Mouse (Mus musculus): ENCODE results near the gene Nek6. TPM values are rescaled to one million over a fixed set of nuclear protein-coding genes. Genes with fewer than 3 reads are reported as not detected.

The Nek6 gene
- polyA plus RNA-seq, 1 experiment from 2014 or later = 72.9 TPM

GRCm38 (mm10) chr2:38529582-38530152, 18.2 kb downstream of the Nek6 start:
- Histone ChIP-seq H3K4me2 (replicated peaks) (no peak overlapping the region), H3K4me3 (replicated peaks) (no peak overlapping the region), H3K27me3 (no peaks in the 10 kb centered on the region), H3K36me3 (no peaks in the 10 kb centered on the region), H3K27ac (no peak overlapping the region), H3K9me3 (no peaks in the 10 kb centered on the region), H3K4me1 (replicated peaks) (peaks cover 42% of the 10 kb centered on the region), H3K9ac (replicated peaks) (no peak overlapping the region)
- 0 out of 2 replicates have a peak, but pooled peaks have one; percentile 7 for ATAC-seq
- 62% methylated on average over 14 of the region's 14 CpGs for WGBS

DNA sequence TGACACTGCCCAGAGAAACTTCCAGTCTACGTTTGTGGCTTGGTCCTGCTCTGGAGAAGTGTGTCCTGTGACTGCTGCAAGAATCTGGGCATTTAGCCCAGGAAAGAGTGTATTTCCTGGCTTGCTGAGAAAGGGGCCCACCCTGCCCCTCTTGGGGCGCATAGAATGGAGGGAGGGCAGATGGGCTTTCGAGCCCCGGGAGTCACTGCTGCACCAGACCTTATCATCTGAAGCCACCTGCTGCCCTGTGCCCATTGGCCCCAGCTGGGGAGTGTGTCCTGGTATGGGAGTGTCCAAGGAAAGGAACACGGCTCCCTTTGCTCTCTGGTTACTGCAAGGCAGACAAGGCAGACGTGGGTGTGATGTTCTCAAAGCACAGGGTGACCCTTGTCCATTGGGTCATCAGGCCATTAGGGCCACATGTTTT, 19.5 kb downstream of the Nek6 start:
- Histone ChIP-seq H3K27ac (no peak overlapping the region), H3K4me3 (replicated peaks) (no peak overlapping the region), H3K9ac (replicated peaks) (no peak overlapping the region), H3K4me2 (replicated peaks) (no peak overlapping the region), H3K27me3 (no peaks in the 10 kb centered on the region), H3K4me1 (replicated peaks) (peaks cover 55% of the 10 kb centered on the region), H3K36me3 (no peaks in the 10 kb centered on the region), H3K9me3 (no peaks in the 10 kb centered on the region)
- WGBS = 58% methylated on average over 6 of the region's 6 CpGs
- no peak for ATAC-seq

- no peak for ATAC-seq
- Histone ChIP-seq H3K9ac (replicated peaks) (0 out of 2 replicates have a peak overlapping the region, but pooled peaks have one; percentile 10), H3K27ac (no peak overlapping the region), H3K9me3 (no peaks in the 10 kb centered on the region), H3K4me3 (replicated peaks) (no peak overlapping the region), H3K4me1 (replicated peaks) (peaks cover 74% of the 10 kb centered on the region), H3K36me3 (no peaks in the 10 kb centered on the region), H3K4me2 (replicated peaks) (no peak overlapping the region), H3K27me3 (no peaks in the 10 kb centered on the region)
- WGBS = 78% methylated on average over 6 of the region's 6 CpGs
Measured at GRCm38 (mm10) chr2:38533322-38533721, 21.9 kb downstream of the Nek6 start.

- no peak for ATAC-seq
- 66% methylated on average over 6 of the region's 6 CpGs for WGBS
- Histone ChIP-seq H3K27ac (no peak overlapping the region), H3K4me1 (replicated peaks) (peaks cover 76% of the 10 kb centered on the region), H3K36me3 (no peaks in the 10 kb centered on the region), H3K4me3 (replicated peaks) (no peak overlapping the region), H3K9ac (replicated peaks) (0 out of 2 replicates have a peak overlapping the region, but pooled peaks have one; percentile 10), H3K4me2 (replicated peaks) (no peak overlapping the region), H3K9me3 (no peaks in the 10 kb centered on the region), H3K27me3 (no peaks in the 10 kb centered on the region)
Measured at GRCm38 (mm10) chr2:38533767-38534166, 22.3 kb downstream of the Nek6 start.

DNA sequence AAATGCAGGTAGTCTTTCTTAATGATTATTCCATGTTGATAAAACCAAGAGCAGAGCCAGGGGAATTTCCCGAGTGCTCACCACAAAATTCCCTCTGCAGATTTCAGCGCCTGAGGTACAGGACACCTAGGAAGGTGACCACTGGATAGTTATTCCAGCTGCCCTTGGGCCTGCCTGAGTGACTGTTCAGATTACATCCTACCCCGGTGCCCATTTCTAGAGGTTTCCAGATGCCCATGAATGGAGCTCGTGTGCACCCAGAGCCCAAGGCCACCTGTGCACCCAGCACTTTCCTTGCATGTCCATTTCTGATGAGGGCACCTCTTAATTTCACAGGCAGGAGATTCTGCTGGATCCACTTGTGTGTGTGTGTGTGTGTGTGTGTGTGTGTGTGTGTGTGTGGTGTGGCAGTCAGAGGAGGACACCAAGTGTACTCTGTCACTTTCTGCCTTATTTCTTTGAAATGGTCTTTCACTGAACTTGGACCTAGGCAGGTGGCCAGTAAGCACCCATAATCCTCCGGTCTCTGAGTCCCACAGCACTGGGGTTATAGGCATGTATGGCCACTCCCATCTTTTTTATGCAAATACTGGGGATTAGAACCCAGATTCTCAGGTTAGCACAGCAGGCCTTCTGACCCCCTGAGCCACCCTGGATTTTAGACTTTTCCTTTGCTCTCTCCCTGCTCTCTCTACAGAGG, 22.9 kb downstream of the Nek6 start:
- Histone ChIP-seq H3K27me3 (no peaks in the 10 kb centered on the region), H3K4me3 (replicated peaks) (no peak overlapping the region), H3K4me1 (replicated peaks) (peaks cover 79% of the 10 kb centered on the region), H3K9ac (replicated peaks) (no peak overlapping the region), H3K4me2 (replicated peaks) (no peak overlapping the region), H3K9me3 (no peaks in the 10 kb centered on the region), H3K27ac (no peak overlapping the region), H3K36me3 (no peaks in the 10 kb centered on the region)
- ATAC-seq = no peak
- 83% methylated on average over 5 of the region's 5 CpGs for WGBS

- Histone ChIP-seq H3K27ac (no peak overlapping the region), H3K4me2 (replicated peaks) (no peak overlapping the region), H3K9ac (replicated peaks) (no peak overlapping the region), H3K4me3 (replicated peaks) (no peak overlapping the region), H3K27me3 (no peaks in the 10 kb centered on the region), H3K4me1 (replicated peaks) (peaks cover 79% of the 10 kb centered on the region), H3K9me3 (no peaks in the 10 kb centered on the region), H3K36me3 (no peaks in the 10 kb centered on the region)
- WGBS = 45% methylated on average over 8 of the region's 8 CpGs
- ATAC-seq = no peak
Measured at GRCm38 (mm10) chr2:38535051-38535450, 23.6 kb downstream of the Nek6 start.

- 64% methylated on average over 14 of the region's 14 CpGs for WGBS
- ATAC-seq = no peak
- Histone ChIP-seq H3K27me3 (no peaks in the 10 kb centered on the region), H3K9me3 (no peaks in the 10 kb centered on the region), H3K36me3 (no peaks in the 10 kb centered on the region), H3K4me3 (replicated peaks) (no peak overlapping the region), H3K9ac (replicated peaks) (no peak overlapping the region), H3K4me2 (replicated peaks) (no peak overlapping the region), H3K27ac (no peak overlapping the region), H3K4me1 (replicated peaks) (peaks cover 78% of the 10 kb centered on the region)
Measured at GRCm38 (mm10) chr2:38535521-38536220, 24.2 kb downstream of the Nek6 start.

DNA sequence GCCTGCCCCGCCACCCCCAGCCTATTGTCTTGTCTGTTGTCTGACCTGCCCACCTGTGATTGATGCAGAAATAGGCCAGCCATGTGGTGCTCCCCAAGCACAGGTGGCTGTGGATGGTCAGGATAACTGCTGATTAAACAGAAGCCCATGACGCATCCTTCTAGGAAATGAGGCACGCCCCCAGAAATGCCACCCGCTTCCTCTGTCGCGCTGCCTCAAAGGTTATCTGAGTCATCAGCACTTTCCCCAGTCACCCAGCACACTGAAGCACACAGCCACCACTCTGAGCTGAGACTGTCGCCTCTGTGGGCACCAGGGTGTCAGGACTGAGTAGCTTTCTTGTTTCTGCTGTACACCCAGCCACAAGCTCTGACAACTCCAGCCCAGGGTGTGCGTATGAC, 24.9 kb downstream of the Nek6 start:
- Histone ChIP-seq H3K4me2 (replicated peaks) (no peak overlapping the region), H3K9me3 (no peaks in the 10 kb centered on the region), H3K9ac (replicated peaks) (no peak overlapping the region), H3K4me1 (replicated peaks) (peaks cover 78% of the 10 kb centered on the region), H3K27ac (no peak overlapping the region), H3K4me3 (replicated peaks) (no peak overlapping the region), H3K27me3 (no peaks in the 10 kb centered on the region), H3K36me3 (no peaks in the 10 kb centered on the region)
- 82% methylated on average over 8 of the region's 8 CpGs for WGBS
- no peak for ATAC-seq

DNA sequence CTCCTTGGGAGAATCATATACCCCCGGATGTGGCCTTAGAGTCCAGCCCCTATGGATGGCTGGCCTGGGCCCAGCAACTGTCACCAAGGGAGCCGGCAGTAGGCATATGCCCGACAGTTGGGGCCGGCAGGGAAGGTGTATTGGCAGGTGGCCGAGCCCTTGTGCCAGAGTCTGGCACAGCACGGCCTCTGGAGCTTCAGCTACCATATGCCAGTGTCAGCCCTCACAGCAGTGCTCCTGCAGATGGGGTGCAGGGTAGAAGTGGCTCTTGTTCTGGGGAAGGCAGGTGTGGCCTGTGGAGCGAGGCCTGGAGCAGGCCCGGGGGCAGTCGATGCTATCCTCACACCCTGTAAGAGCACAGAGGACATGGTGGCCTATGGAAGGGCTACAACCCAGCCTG, 28.2 kb downstream of the Nek6 start:
- H3K4me3 ChIP-seq (replicated peaks) = no peak overlapping the region
- H3K36me3 ChIP-seq = no peaks in the 10 kb centered on the region
- ATAC-seq = peak; percentile 57
- no peaks in the 10 kb centered on the region for H3K27me3 ChIP-seq
- 76% methylated on average over 9 of the region's 9 CpGs for WGBS
- no peak overlapping the region for H3K9ac ChIP-seq (replicated peaks)
- no peak overlapping the region for H3K27ac ChIP-seq
- H3K4me2 ChIP-seq (replicated peaks) = no peak overlapping the region
- H3K9me3 ChIP-seq = no peaks in the 10 kb centered on the region
- peaks cover 60% of the 10 kb centered on the region for H3K4me1 ChIP-seq (replicated peaks)

DNA sequence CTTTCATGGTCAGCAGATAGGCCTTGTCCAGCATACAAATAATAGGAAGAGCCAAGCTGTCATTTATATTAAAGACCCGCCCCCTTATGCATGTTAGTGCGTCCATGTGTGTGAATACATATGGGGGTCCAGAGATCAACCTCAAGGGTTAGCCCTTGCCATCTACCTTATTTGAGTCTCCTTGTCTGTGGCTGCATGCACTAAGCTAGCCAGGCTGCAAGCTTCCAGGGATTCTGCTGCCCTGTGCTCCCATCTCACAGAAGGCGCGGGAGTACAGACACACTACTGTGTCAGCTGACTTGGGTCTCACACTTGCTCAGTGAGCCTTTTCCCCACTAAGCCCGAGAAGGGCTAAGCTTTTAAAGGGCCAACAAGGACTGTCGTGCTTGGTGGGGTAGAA, 29.2 kb downstream of the Nek6 start:
- no peak for ATAC-seq
- Histone ChIP-seq H3K4me2 (replicated peaks) (no peak overlapping the region), H3K36me3 (no peaks in the 10 kb centered on the region), H3K4me1 (replicated peaks) (peaks cover 50% of the 10 kb centered on the region), H3K9me3 (no peaks in the 10 kb centered on the region), H3K27ac (no peak overlapping the region), H3K27me3 (no peaks in the 10 kb centered on the region), H3K4me3 (replicated peaks) (no peak overlapping the region), H3K9ac (replicated peaks) (no peak overlapping the region)
- WGBS = 77% methylated on average over 6 of the region's 6 CpGs

GRCm38 (mm10) chr2:38541101-38541500, 29.7 kb downstream of the Nek6 start:
- Histone ChIP-seq H3K4me3 (replicated peaks) (no peak overlapping the region), H3K4me1 (replicated peaks) (peaks cover 50% of the 10 kb centered on the region), H3K9me3 (no peaks in the 10 kb centered on the region), H3K27me3 (no peaks in the 10 kb centered on the region), H3K9ac (replicated peaks) (no peak overlapping the region), H3K36me3 (no peaks in the 10 kb centered on the region), H3K4me2 (replicated peaks) (no peak overlapping the region), H3K27ac (no peak overlapping the region)
- ATAC-seq = no peak
- 78% methylated on average over 3 of the region's 3 CpGs for WGBS

- Histone ChIP-seq H3K4me1 (replicated peaks) (peaks cover 50% of the 10 kb centered on the region), H3K4me2 (replicated peaks) (no peak overlapping the region), H3K4me3 (replicated peaks) (no peak overlapping the region), H3K9ac (replicated peaks) (no peak overlapping the region), H3K27ac (no peak overlapping the region), H3K36me3 (no peaks in the 10 kb centered on the region), H3K9me3 (no peaks in the 10 kb centered on the region), H3K27me3 (no peaks in the 10 kb centered on the region)
- WGBS = 86% methylated on average over 1 of the region's 1 CpGs
- no peak for ATAC-seq
Measured at GRCm38 (mm10) chr2:38541570-38541969, 30.1 kb downstream of the Nek6 start.
